Mouse (Mus musculus): ENCODE results near the gene Znrf1.
"Not testable (repeated sequence)": the region's sequence is repeated elsewhere in the genome, so short reads cannot be mapped to it uniquely, and the experiment has no call there.

Gene Znrf1

GRCm38 (mm10) chr8:111626933-111627332 lies 91.0 kb downstream of the Znrf1 start:
- DNase-seq (ENCODE audit: extremely low spot score, low read depth, low spot score): no peak

- no peak for DNase-seq (ENCODE audit: extremely low spot score, low read depth, low spot score)
Measured at GRCm38 (mm10) chr8:111627923-111628322, 92.0 kb downstream of the Znrf1 start.

DNA sequence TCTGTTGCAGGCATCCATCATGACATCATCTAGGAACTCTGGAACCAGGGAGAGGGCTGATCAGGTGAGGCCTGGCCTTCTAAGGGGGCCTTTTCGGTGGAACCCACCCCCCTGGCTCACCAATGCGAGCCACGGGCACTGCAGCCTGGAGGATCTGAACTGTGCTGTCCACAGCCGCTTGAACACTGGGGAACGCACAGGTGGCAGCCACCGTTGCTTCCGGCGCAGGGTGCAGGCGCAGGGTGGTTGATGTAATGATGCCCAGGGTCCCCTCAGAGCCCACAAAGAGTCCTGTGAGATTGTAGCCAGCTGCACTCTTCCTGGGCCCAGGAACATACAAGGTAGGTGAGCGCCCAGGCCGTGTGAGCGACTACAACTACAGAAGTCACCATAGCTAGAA lies 92.5 kb downstream of the Znrf1 start:
- no peak for DNase-seq (ENCODE audit: extremely low spot score, low read depth, low spot score)

- no peak for DNase-seq (ENCODE audit: extremely low spot score, low read depth, low spot score)
Measured at GRCm38 (mm10) chr8:111628894-111629501, 93.1 kb downstream of the Znrf1 start.

DNA sequence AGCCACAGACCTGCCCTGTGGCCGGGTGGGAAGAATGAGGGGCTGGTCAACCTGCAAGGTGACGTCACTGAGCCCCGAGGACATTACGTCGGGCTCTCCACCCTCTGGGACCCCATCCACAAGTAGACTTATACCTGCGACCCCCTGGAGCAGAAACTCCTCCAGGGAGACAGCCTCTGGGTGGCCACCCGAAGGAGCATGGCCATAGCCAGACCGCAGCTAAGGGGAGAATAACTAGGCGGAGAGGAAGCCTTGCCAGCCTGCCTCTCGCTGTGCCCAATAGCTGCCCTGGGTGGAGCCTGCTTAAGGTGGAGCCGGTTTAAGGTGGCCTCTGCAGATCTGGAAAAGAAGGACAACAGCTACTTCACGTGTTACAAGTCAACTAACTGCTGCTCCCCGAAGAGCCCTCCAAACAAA lies 94.2 kb downstream of the Znrf1 start, which contains the start of gene Ldhd:
Gene Ldhd (minus strand): TSS at position 270 of the 417 bp plus-strand sequence.
- DNase-seq (ENCODE audit: extremely low spot score, low read depth, low spot score): no peak

- no peak for DNase-seq (ENCODE audit: extremely low spot score, low read depth, low spot score)
Measured at GRCm38 (mm10) chr8:111631589-111631988, 95.7 kb downstream of the Znrf1 start.

DNA sequence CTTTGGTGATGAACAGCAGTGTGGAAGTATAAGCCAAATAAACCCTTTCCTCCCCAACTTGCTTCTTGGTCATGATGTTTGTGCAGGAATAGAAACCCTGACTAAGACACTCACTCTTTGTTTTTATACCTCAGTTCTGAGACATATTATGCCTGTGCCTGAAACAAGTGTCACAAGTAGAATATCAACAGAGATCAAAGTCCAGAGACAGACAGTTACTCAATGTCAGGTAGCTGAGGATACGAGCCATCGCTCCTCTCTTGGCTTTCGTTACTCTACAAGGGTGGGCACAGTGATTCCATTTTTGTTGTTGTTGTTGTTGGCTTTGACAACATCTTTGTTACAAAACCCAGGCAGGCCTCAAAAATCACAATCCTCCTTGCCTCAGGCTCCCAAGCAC lies 97.1 kb downstream of the Znrf1 start:
- no peak for DNase-seq (ENCODE audit: extremely low spot score, low read depth, low spot score)

DNA sequence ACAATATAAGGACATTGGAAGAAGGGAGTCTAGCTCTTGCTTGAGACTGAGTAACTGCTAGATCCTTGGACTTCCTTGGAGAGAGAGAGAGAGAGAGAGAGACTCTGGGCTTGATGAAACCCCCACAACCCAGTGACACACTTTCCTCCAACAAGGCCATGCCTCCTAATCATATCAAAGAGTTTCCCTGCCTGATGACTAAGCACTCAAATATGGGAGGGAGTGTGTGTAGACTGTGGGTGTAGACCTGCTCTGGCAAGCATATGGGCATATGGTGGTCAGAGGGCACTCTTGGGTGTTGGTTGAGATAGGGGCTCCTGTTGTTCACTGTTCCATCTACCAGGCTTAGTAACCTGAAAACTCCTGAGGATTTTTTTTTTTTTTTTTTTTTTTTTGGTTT lies 102.2 kb downstream of the Znrf1 start:
- DNase-seq (ENCODE audit: extremely low spot score, low read depth, low spot score): no peak

- no peak for DNase-seq (ENCODE audit: extremely low spot score, low read depth, low spot score)
Measured at GRCm38 (mm10) chr8:111641064-111641463, 105.2 kb downstream of the Znrf1 start.

DNA sequence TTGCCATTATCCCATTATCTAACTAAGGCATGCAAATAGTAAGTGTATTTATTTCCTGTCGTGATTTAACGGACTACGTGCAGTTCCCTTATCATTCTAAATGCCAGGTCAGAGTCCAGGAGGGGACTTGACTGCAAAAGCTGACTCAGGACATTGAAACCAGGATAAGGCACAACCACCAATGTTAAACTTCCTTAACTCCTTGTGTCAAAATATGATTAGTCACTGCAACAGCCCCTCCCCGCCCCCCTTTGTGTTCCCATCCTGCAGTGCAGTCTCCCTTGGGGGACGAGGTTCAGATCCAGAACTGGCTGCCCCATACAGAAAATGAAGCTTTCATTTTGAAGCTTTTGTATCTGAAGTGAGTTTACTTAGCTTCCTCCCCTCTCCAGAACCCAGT lies 106.6 kb downstream of the Znrf1 start:
- no peak for DNase-seq (ENCODE audit: extremely low spot score, low read depth, low spot score)

- DNase-seq (ENCODE audit: extremely low spot score, low read depth, low spot score): no peak
Measured at GRCm38 (mm10) chr8:111642939-111643263, 107.0 kb downstream of the Znrf1 start.

DNA sequence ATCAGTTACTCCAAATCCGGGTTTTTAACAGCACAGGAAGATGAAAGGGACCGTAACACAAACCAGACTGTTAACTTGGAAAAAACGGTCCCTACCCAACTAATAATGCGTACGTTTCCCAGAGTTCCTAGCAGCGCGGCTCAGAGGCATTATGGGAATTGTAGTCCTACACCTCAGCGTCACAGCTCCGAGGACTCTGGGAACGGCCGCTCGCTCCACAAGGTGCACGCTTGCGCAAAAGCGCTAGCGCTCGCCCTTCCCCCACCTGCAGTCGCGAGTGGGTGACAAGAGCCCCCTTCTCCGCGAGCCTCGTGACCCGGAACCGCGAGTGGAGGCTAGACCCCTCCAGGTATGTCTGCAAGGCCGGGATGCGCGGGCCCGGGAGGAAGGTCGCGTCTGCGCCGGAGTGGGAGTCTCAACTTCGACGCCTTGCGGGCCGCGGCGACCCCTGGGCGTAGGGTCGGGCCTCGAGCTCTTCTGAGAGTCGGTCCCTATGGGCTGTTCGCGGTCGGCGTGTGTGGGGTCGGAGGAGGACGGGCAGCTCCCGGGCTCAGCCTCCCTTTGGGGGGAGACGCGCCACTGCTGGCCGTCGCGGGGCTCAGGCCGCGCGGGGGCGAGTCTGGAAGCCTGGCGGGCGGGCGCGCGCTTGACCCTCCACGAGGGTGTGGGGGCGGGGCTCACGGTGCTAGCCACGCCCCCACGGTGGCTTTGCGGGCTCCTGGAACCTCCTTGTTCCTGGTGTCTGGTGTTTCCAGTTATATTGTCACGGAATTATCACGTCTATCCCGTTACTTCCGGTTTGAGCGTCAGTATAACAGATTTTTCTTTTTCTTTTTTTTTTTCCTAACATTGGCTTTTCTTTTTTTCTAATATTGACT lies 107.6 kb downstream of the Znrf1 start, which contains the start of gene Zfp1:
Gene Zfp1 (plus strand): TSS at position 138 of the 878 bp plus-strand sequence.
- peak; percentile 91 for DNase-seq (ENCODE audit: extremely low spot score, low read depth, low spot score)

GRCm38 (mm10) chr8:111644286-111645051 lies 108.6 kb downstream of the Znrf1 start:
- not testable (repeated sequence) for DNase-seq (ENCODE audit: extremely low spot score, low read depth, low spot score)

DNA sequence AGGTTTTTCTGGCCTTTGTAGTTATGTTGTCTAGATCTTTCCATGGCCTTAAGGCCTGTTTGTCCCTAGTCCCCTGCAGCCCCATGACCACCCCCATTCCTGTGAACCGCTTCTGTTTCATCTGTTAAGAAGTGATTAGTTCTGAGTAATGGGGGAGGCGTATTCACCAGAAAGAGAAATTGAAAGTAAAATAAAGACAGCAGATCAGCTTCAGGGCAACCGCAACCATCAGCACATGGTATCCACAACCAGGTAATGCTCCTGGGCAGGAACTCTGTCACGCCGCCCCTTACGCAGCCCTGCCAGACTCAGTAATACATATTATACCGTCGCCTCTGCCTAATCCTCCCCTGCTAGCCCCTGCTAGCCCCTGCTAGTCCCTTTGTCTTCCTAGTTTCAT lies 109.8 kb downstream of the Znrf1 start:
- DNase-seq (ENCODE audit: extremely low spot score, low read depth, low spot score): no peak

DNA sequence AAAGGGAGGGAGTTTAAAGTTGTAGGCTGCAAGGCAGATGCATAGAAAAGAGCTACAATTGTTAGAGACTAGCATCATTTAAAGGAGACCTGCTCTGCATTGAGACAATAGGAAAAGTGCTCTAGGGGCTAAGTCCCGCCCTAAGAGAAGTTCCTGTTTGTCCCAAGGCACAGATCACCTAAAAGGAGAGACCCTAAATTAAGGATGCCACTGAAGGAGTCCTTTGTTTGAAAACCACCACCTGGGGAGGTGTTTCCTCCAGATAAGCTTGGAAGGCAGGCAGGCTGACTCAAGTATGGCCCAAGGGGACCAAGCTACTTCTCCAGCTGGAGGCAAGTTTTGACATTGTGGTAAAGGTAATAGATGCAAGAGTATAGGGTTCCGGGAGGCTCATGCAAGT lies 112.9 kb downstream of the Znrf1 start:
- DNase-seq (ENCODE audit: extremely low spot score, low read depth, low spot score): no peak

- no peak for DNase-seq (ENCODE audit: extremely low spot score, low read depth, low spot score)
Measured at GRCm38 (mm10) chr8:111650651-111651050, 114.8 kb downstream of the Znrf1 start.

GRCm38 (mm10) chr8:111653524-111653923 lies 117.6 kb downstream of the Znrf1 start:
- DNase-seq (ENCODE audit: extremely low spot score, low read depth, low spot score): no peak

DNA sequence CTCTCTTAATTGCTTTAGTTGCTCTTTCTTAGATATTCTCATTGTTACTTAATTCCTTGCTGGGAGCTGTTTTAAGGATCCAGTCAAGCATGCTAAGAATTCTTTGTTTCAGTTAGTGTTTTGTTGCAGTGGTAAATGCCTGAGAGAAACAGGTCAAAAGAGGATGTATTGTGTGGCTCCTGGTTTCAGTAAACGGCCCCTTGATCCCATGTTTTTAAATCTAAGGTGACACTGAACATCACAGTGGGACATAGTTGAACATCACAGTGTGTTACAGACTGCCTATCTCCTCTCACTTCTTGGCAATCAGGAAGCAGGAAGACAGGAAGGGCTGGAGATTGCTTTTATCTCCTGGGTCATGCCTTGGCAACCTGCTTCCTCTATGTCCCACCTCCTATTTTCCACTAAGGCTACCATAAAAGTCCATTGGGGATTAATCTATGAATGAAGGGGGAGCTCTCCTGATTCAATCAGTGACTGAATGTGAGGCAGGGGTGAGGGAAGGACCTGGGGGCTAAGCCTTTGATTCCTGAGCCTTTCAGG lies 121.5 kb downstream of the Znrf1 start:
- DNase-seq (ENCODE audit: extremely low spot score, low read depth, low spot score): no peak

DNA sequence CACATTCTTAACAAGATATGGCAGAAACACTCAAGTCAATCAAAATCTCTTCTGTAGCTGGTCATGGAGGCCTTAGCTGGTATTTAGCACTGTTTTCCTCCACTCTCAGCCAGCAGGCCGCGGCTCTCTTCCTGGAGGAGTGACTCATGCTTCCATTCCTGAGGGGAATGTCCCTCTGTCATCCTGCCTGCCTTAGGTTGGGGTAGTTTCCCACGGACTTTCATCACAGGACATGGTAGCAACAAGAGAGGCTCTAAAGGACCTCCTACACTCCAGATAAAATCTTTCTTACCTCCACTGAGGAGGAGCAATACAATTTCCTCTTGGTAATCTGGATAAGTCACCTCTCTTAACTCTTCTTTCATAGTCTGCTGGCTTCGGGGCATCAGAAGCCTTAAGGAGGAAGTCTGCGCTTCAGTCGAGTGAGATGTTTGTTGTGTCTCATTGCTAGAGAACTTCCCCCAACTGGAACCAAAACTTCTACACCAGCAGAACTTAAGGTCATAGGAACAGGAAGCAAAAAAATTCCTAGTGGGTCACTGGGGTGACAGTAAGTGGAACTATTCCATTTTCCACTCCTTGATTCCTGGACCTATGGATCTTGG lies 123.0 kb downstream of the Znrf1 start:
- DNase-seq (ENCODE audit: extremely low spot score, low read depth, low spot score): no peak

DNA sequence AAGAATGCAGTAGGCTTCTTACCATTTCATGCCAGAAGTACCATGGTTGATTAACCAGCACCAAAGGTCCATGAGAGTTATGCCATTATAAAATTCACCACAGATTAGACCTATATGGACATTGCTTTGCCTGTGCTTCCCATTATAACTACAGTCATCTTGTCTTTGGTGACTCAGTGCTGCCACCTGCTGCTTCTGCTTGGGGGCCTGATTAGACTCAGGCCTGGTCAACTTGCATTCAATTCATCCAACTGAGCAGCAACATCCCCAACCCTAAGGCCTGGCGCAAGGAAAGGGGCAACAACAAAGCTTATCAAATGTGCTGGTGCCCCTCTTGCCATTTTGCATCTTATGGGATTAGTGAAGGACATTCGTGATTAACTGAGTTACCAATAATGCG lies 126.6 kb downstream of the Znrf1 start:
- DNase-seq (ENCODE audit: extremely low spot score, low read depth, low spot score): no peak

DNA sequence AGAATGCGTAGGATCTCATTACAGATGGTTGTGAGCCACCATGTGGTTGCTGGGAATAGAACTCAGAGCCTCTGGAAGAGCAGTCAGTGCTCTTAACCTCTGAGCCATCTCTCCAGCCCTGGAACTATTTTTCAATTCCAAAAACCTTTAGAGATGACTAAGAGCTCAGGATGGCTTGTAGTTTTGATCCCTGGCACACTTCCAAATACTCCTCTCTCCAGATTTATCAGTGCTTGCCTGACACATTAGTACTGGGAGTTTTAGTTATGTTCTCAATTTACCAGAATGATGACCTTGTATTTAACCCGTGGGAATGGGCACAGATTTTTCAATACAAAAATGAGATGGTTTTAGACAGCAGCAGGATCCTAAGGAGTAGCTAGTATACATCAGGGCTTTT lies 130.9 kb downstream of the Znrf1 start:
- DNase-seq (ENCODE audit: extremely low spot score, low read depth, low spot score): no peak

Measured in hindlimb bud, embryonic 11.5 days (tissue).